Mouse (Mus musculus) bone marrow, adult 2 months (tissue): ENCODE data around the gene Rpl18.

Experiments
- CTCF ChIP-seq: fragments of 200-500 bp; IDR thresholded peaks from 2 replicates; pipeline ENCODE4 v1.5.1; 2011; ENCODE audit warnings: low read length, control low read depth; ENCODE audit not compliant: control insufficient read depth, insufficient read depth
- POLR2A ChIP-seq: fragments of 200-500 bp; IDR thresholded peaks from 2 replicates; pipeline ENCODE4 v1.6.1; 2011; ENCODE audit warnings: low read depth, mild to moderate bottlenecking, control low read depth, low read length, borderline replicate concordance; ENCODE audit not compliant: control insufficient read depth

DNA sequence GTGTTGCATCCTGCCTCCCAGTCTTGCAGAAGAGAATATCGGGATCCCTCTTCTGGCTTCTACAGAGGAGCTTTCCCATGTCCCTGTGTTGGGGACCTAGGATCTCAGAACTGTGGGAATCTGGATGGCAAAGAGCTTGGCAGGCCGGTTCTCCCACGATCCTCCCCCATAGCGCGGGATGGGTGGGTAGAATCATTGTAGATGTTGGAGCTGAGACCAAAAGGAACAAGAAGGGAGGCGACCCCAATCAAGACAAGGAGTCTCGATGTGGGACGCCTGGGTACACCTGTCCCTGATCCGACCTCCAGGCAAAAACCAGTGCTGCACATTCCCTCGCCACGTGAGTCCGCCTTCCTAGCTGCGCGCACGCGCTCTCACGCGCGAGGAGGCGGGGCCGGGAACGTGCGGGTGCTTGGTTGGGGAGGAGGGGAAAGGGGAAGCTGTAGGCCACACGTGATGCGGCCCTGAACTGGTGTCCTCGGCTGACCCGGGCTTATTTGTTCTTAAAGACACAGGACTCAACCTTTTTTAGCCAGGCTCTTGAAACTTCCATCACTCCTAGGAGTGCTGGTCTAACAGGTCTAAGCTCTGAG lies 7.8 kb upstream of the Rpl18 start:
- peak; percentile 44; the same call in 1 of the 2 replicates for TF ChIP-seq POLR2A
- TF ChIP-seq CTCF: no peak
